Mouse (Mus musculus) stomach, embryonic 16.5 days (tissue): ENCODE measurements around the gene Cdkn3. TPM values are rescaled to one million over a fixed set of nuclear protein-coding genes. Genes with fewer than 3 reads are reported as not detected.

ENCODE experiments used
- ATAC-seq: fragments of 200-750 bp; cut with Nextera tagmentation; 2 replicates; pipeline ENCODE4 v1.8.0; 2017; ENCODE audit warnings: moderate number of reproducible peaks, moderate TSS enrichment; ENCODE audit not compliant: insufficient read depth, low FRiP score
- H3K27ac ChIP-seq: fragments of 300-500 bp; sonication (generic); 2 replicates; pipeline ENCODE4 v1.5.1; 2014; ENCODE audit warnings: low read length
- H3K27me3 ChIP-seq: fragments of 300-500 bp; sonication (generic); 2 replicates; pipeline ENCODE4 v1.6.1; 2014; ENCODE audit warnings: low read length, control low read depth, mixed read lengths; ENCODE audit not compliant: control insufficient read depth, insufficient read depth
- H3K36me3 ChIP-seq: fragments of 300-500 bp; sonication (generic); 2 replicates; pipeline ENCODE4 v1.6.1; 2014; ENCODE audit warnings: low read length; ENCODE audit not compliant: control insufficient read depth, insufficient read depth
- H3K4me1 ChIP-seq: fragments of 300-500 bp; sonication (generic); 2 replicates; pipeline ENCODE4 v1.6.1; 2014; ENCODE audit warnings: low read length, control low read depth, mixed read lengths; ENCODE audit not compliant: control insufficient read depth, insufficient read depth
- H3K4me2 ChIP-seq: fragments of 300-500 bp; sonication (generic); 2 replicates; pipeline ENCODE4 v1.6.1; 2014; ENCODE audit warnings: low read depth, low read length, mixed read lengths
- H3K4me3 ChIP-seq: fragments of 300-500 bp; sonication (generic); replicated peaks from 2 replicates; pipeline ENCODE4 v1.5.1; 2014; ENCODE audit warnings: mild to moderate bottlenecking, low read length
- H3K9ac ChIP-seq: fragments of 300-500 bp; sonication (generic); 2 replicates; pipeline ENCODE4 v1.6.1; 2014; ENCODE audit warnings: low read length
- H3K9me3 ChIP-seq: fragments of 300-500 bp; sonication (generic); replicated peaks from 2 replicates; pipeline ENCODE4 v1.6.1; 2016; ENCODE audit warnings: low read length, control low read depth; ENCODE audit not compliant: control insufficient read depth
- WGBS: fragments of 180-500 bp; shearing (Covaris S2); extraction: QIAGEN DNeasy Blood & Tissue Kit; methylation state at CpG from one replicate; pipeline ENCODE4 v1.1.7; 2014; 5-methylcytosine and 5-hydroxymethylcytosine counted together
- polyA plus RNA-seq: library from polyadenylated mRNA; unstranded; fragments of >200 nt; fragmentation: Nextera tagmentation; extraction: Ambion mirVana; gene quantifications from 2 replicates; pipeline ENCODE4 v1.2.1, GENCODE M21; 2015

Cdkn3 gene
- polyA plus RNA-seq, 1 experiment from 2014 or later: 48.3 TPM

- H3K4me3 ChIP-seq: no peak overlapping the region
- H3K36me3 ChIP-seq: peaks cover 40% of the 10 kb centered on the region
- 96% methylated on average over 9 of the region's 9 CpGs for WGBS
- H3K4me1 ChIP-seq: no peaks in the 10 kb centered on the region
- no peak for ATAC-seq
- H3K9me3 ChIP-seq: peaks cover 6% of the 10 kb centered on the region
- no peak overlapping the region for H3K27ac ChIP-seq
- no peaks in the 10 kb centered on the region for H3K27me3 ChIP-seq
- no peak overlapping the region for H3K4me2 ChIP-seq
- no peak overlapping the region for H3K9ac ChIP-seq
These were observed 18.4 kb downstream of the Cdkn3 start for GRCm38 (mm10) chr14:46778756-46779155.

- no peak overlapping the region for H3K4me2 ChIP-seq
- no peak overlapping the region for H3K27ac ChIP-seq
- H3K4me3 ChIP-seq: no peak overlapping the region
- no peak overlapping the region for H3K9ac ChIP-seq
- WGBS: 94% methylated on average over 7 of the region's 7 CpGs
- peaks cover 6% of the 10 kb centered on the region for H3K9me3 ChIP-seq
- no peaks in the 10 kb centered on the region for H3K4me1 ChIP-seq
- peaks cover 40% of the 10 kb centered on the region for H3K36me3 ChIP-seq
- H3K27me3 ChIP-seq: no peaks in the 10 kb centered on the region
- ATAC-seq: no peak
These were observed 18.9 kb downstream of the Cdkn3 start for GRCm38 (mm10) chr14:46779217-46779616.

- H3K4me3 ChIP-seq: no peak overlapping the region
- WGBS: 93% methylated on average over 7 of the region's 7 CpGs
- ATAC-seq: no peak
- no peak overlapping the region for H3K9ac ChIP-seq
- H3K4me1 ChIP-seq: no peaks in the 10 kb centered on the region
- H3K27ac ChIP-seq: no peak overlapping the region
- H3K27me3 ChIP-seq: no peaks in the 10 kb centered on the region
- no peak overlapping the region for H3K4me2 ChIP-seq
- peaks cover 32% of the 10 kb centered on the region for H3K36me3 ChIP-seq
- H3K9me3 ChIP-seq: peaks cover 6% of the 10 kb centered on the region
These were observed 20.7 kb downstream of the Cdkn3 start for GRCm38 (mm10) chr14:46781086-46781485.

GRCm38 (mm10) chr14:46782187-46782828 is 22.0 kb downstream of the Cdkn3 start:
- Histone ChIP-seq H3K4me2 (no peak overlapping the region), H3K9me3 (peaks cover 6% of the 10 kb centered on the region), H3K27me3 (no peaks in the 10 kb centered on the region), H3K9ac (no peak overlapping the region), H3K27ac (no peak overlapping the region), H3K4me3 (no peak overlapping the region), H3K4me1 (peaks cover 5% of the 10 kb centered on the region), H3K36me3 (peaks cover 25% of the 10 kb centered on the region)
- no peak for ATAC-seq
- 83% methylated on average over 8 of the region's 8 CpGs for WGBS

GRCm38 (mm10) chr14:46783327-46783926 is 23.1 kb downstream of the Cdkn3 start:
- Histone ChIP-seq H3K4me2 (no peak overlapping the region), H3K4me3 (no peak overlapping the region), H3K4me1 (peaks cover 5% of the 10 kb centered on the region), H3K27me3 (no peaks in the 10 kb centered on the region), H3K27ac (no peak overlapping the region), H3K9me3 (peaks cover 6% of the 10 kb centered on the region), H3K36me3 (peaks cover 18% of the 10 kb centered on the region), H3K9ac (no peak overlapping the region)
- ATAC-seq: no peak
- WGBS: 81% methylated on average over 10 of the region's 10 CpGs

GRCm38 (mm10) chr14:46785247-46785646 is 24.9 kb downstream of the Cdkn3 start:
- H3K27me3 ChIP-seq: no peaks in the 10 kb centered on the region
- H3K4me2 ChIP-seq: no peak overlapping the region
- no peak overlapping the region for H3K4me3 ChIP-seq
- WGBS: 88% methylated on average over 5 of the region's 5 CpGs
- ATAC-seq: no peak
- no peak overlapping the region for H3K9ac ChIP-seq
- H3K27ac ChIP-seq: no peak overlapping the region
- H3K4me1 ChIP-seq: peaks cover 8% of the 10 kb centered on the region
- H3K9me3 ChIP-seq: no peaks in the 10 kb centered on the region
- H3K36me3 ChIP-seq: no peaks in the 10 kb centered on the region

- 0% methylated on average over 11 of the region's 11 CpGs for WGBS
- Histone ChIP-seq H3K27me3 (no peaks in the 10 kb centered on the region), H3K4me1 (peaks cover 8% of the 10 kb centered on the region), H3K9ac (peak overlapping the region; percentile 99), H3K27ac (peak overlapping the region; percentile 98), H3K9me3 (no peaks in the 10 kb centered on the region), H3K36me3 (no peaks in the 10 kb centered on the region), H3K4me3 (peak overlapping the region; percentile 95), H3K4me2 (peak overlapping the region; percentile 59)
- ATAC-seq: no peak
These were observed 27.1 kb downstream of the Cdkn3 start for GRCm38 (mm10) chr14:46787454-46787786.

- under 1% methylated on average over 83 of the region's 86 CpGs for WGBS
- H3K9me3 ChIP-seq: no peaks in the 10 kb centered on the region
- H3K4me2 ChIP-seq: peak within 1 kb of the TSS; percentile 59
- H3K4me3 ChIP-seq: peak within 1 kb of the TSS; percentile 95
- no peaks in the 10 kb centered on the region for H3K36me3 ChIP-seq
- peaks cover 8% of the 10 kb centered on the region for H3K4me1 ChIP-seq
- ATAC-seq: peak; percentile 96
- H3K9ac ChIP-seq: peak within 1 kb of the TSS; percentile 99
- peak within 1 kb of the TSS; percentile 98 for H3K27ac ChIP-seq
- no peaks in the 10 kb centered on the region for H3K27me3 ChIP-seq
These were observed 27.6 kb downstream of the Cdkn3 start, which contains the start of gene Cnih1 for GRCm38 (mm10) chr14:46787787-46788504. TSS of gene Cnih1 (minus strand) at chr14:46788411.

- H3K4me2 ChIP-seq: peak overlapping the region; percentile 41
- 17% methylated on average over 8 of the region's 8 CpGs for WGBS
- no peaks in the 10 kb centered on the region for H3K9me3 ChIP-seq
- H3K36me3 ChIP-seq: no peaks in the 10 kb centered on the region
- peaks cover 8% of the 10 kb centered on the region for H3K4me1 ChIP-seq
- ATAC-seq: no peak; the same call in 1 of the 2 replicates
- no peaks in the 10 kb centered on the region for H3K27me3 ChIP-seq
- peak overlapping the region; percentile 95 for H3K4me3 ChIP-seq
- peak overlapping the region; percentile 29 for H3K9ac ChIP-seq
- peak overlapping the region; percentile 34 for H3K27ac ChIP-seq
These were observed 28.2 kb downstream of the Cdkn3 start for GRCm38 (mm10) chr14:46788505-46788901.
